Mouse (Mus musculus) heart, postnatal 4 days (tissue): ENCODE data around the gene Olfr1163. TPM values are rescaled to one million over a fixed set of nuclear protein-coding genes. Genes with fewer than 3 reads are reported as not detected.
"Not testable (repeated sequence)": the region's sequence is repeated elsewhere in the genome, so short reads cannot be mapped to it uniquely, and the experiment has no call there.

Source experiments
- DNase-seq: peaks from one replicate; pipeline ENCODE4 v3.0.0; 2021
- total RNA-seq, 2 experiments: library from RNA; stranded (reverse); gene quantifications; 2 replicates each; pipeline ENCODE4 v1.2.3; 2021

Gene Olfr1163
- total RNA-seq = not detected

GRCm38 (mm10) chr2:88071730-88072129 lies at the start of gene Olfr1163:
TSS of gene Olfr1163 (minus strand) at chr2:88071830.
- no peak for DNase-seq

- no peak for DNase-seq
Measured at GRCm38 (mm10) chr2:88093866-88094265, 22.2 kb upstream of the Olfr1163 start, which contains the start of gene Olfr1164. TSS of gene Olfr1164 (minus strand) at chr2:88093966.

GRCm38 (mm10) chr2:88063587-88063986 lies 8.0 kb downstream of the Olfr1163 start:
- no peak for DNase-seq

- DNase-seq = no peak
Measured at GRCm38 (mm10) chr2:88051029-88051428, 20.6 kb downstream of the Olfr1163 start, which contains the start of gene Olfr1162. TSS of gene Olfr1162 (minus strand) at chr2:88051129.

GRCm38 (mm10) chr2:88037599-88037998 lies 34.0 kb downstream of the Olfr1163 start, which contains the start of gene Olfr73:
TSS of gene Olfr73 (minus strand) at chr2:88037699.
- DNase-seq = no peak

GRCm38 (mm10) chr2:88022474-88022873 lies 49.2 kb downstream of the Olfr1163 start, which contains the start of gene Olfr1161:
TSS of gene Olfr1161 (plus strand) at chr2:88022774.
- not testable (repeated sequence) for DNase-seq

Other genes starting within 250 kb of the Olfr1163 start
- gene Olfr1148, start 241.3 kb downstream of the Olfr1163 start, total RNA-seq = not detected
- not detected for gene Olfr1150-ps1, start 227.8 kb downstream of the Olfr1163 start, total RNA-seq
- not detected for gene Olfr1151, start 216.0 kb downstream of the Olfr1163 start, total RNA-seq
- gene Olfr1152, start 205.3 kb downstream of the Olfr1163 start, total RNA-seq = not detected
- not detected for gene Olfr1153, start 176.9 kb downstream of the Olfr1163 start, total RNA-seq
- gene Olfr1154, start 166.7 kb downstream of the Olfr1163 start, total RNA-seq = not detected
- not detected for gene Olfr1155, start 126.7 kb downstream of the Olfr1163 start, total RNA-seq
- gene Olfr1156, start 118.7 kb downstream of the Olfr1163 start, total RNA-seq = not detected
- gene Olfr1157, start 103.5 kb downstream of the Olfr1163 start, total RNA-seq = not detected
- not detected for gene Olfr74, start 97.2 kb downstream of the Olfr1163 start, total RNA-seq
- not detected for gene Olfr1158, start 81.7 kb downstream of the Olfr1163 start, total RNA-seq
- not detected for gene Olfr1160, start 63.6 kb downstream of the Olfr1163 start, total RNA-seq
- gene Olfr1161, start 49.1 kb downstream of the Olfr1163 start, total RNA-seq = not detected
- not detected for gene Olfr73, start 34.1 kb downstream of the Olfr1163 start, total RNA-seq
- not detected for gene Olfr1162, start 20.7 kb downstream of the Olfr1163 start, total RNA-seq
- gene Olfr1164, start 22.1 kb upstream of the Olfr1163 start, total RNA-seq = not detected
- gene Olfr1166, start 56.4 kb upstream of the Olfr1163 start, total RNA-seq = not detected
- not detected for gene Olfr1167, start 83.4 kb upstream of the Olfr1163 start, total RNA-seq
- gene Olfr1168, start 110.0 kb upstream of the Olfr1163 start, total RNA-seq = not detected
- gene Olfr1170, start 156.5 kb upstream of the Olfr1163 start, total RNA-seq = not detected
- gene Olfr1173, start 208.0 kb upstream of the Olfr1163 start, total RNA-seq = not detected
- gene Olfr1174-ps, start 243.3 kb upstream of the Olfr1163 start, total RNA-seq = not detected